Mouse (Mus musculus) midbrain, postnatal 0 days (tissue): ENCODE results near the gene Trio. TPM values are rescaled to one million over a fixed set of nuclear protein-coding genes. Genes with fewer than 3 reads are reported as not detected.

Experiments used
- ATAC-seq: fragments of 200-750 bp; cut with Nextera tagmentation; 2 replicates; pipeline ENCODE4 v1.8.0; 2017; ENCODE audit warnings: moderate number of reproducible peaks, mild to moderate bottlenecking, moderate TSS enrichment, moderate library complexity; ENCODE audit not compliant: low FRiP score
- DNase-seq: peaks from one replicate; pipeline ENCODE4 v3.0.0-alpha.2; 2015; ENCODE audit warnings: low spot score
- H3K27ac ChIP-seq: fragments of 300-500 bp; sonication (generic); 2 replicates; pipeline ENCODE4 v1.5.1; 2014; ENCODE audit warnings: low read depth, mild to moderate bottlenecking, low read length, mixed read lengths
- H3K27me3 ChIP-seq: fragments of 300-500 bp; sonication (generic); 2 replicates; pipeline ENCODE4 v1.6.1; 2014; ENCODE audit warnings: low read length, control low read depth, mixed read lengths; ENCODE audit not compliant: insufficient read depth
- H3K36me3 ChIP-seq: fragments of 300-500 bp; sonication (generic); 2 replicates; pipeline ENCODE4 v1.6.1; 2014; ENCODE audit warnings: low read length, control low read depth, mixed read lengths; ENCODE audit not compliant: insufficient read depth
- H3K4me1 ChIP-seq: fragments of 300-500 bp; sonication (generic); 2 replicates; pipeline ENCODE4 v1.6.1; 2014; ENCODE audit warnings: mild to moderate bottlenecking, control low read depth, antibody characterized with exemption, low read length, mixed read lengths; ENCODE audit not compliant: insufficient read depth
- H3K4me2 ChIP-seq: fragments of 300-500 bp; sonication (generic); 2 replicates; pipeline ENCODE4 v1.6.1; 2014; ENCODE audit warnings: low read depth, mild to moderate bottlenecking, low read length, mixed read lengths; ENCODE audit not compliant: poor library complexity, severe bottlenecking
- H3K4me3 ChIP-seq: fragments of 300-500 bp; sonication (generic); 2 replicates; pipeline ENCODE4 v1.5.1; 2014; ENCODE audit warnings: low read depth, mild to moderate bottlenecking, low read length, moderate library complexity
- H3K9ac ChIP-seq: fragments of 300-500 bp; sonication (generic); replicated peaks from 2 replicates; pipeline ENCODE4 v1.6.1; 2014; ENCODE audit warnings: mild to moderate bottlenecking, low read length, moderate library complexity, mixed read lengths; ENCODE audit not compliant: poor library complexity, severe bottlenecking
- H3K9me3 ChIP-seq: fragments of 300-500 bp; sonication (generic); 2 replicates; pipeline ENCODE4 v1.6.1; 2016; ENCODE audit warnings: low read length, control low read depth
- CTCF ChIP-seq: IDR thresholded peaks from 2 replicates; pipeline ENCODE4 v1.5.1; 2016; ENCODE audit warnings: antibody characterized with exemption, mild to moderate bottlenecking
- WGBS: fragments of 180-500 bp; shearing (Covaris S2); extraction: QIAGEN DNeasy Blood & Tissue Kit; methylation state at CpG from one replicate; pipeline ENCODE4 v1.1.7; 2014; 5-methylcytosine and 5-hydroxymethylcytosine counted together
- polyA plus RNA-seq: library from polyadenylated mRNA; unstranded; fragments of >200 nt; fragmentation: Nextera tagmentation; extraction: Ambion mirVana; gene quantifications from 2 replicates; pipeline ENCODE4 v1.2.1, GENCODE M21; 2015
- total RNA-seq: library from RNA; depleted of rRNA; stranded (reverse); fragments of >200 nt; gene quantifications from 2 replicates; pipeline ENCODE4 v1.2.3, GENCODE M21; 2014

Gene Trio
- total and polyA plus RNA-seq, 2 experiments from 2014 or later: 23.3 to 213 TPM

GRCm38 (mm10) chr15:27906409-27906808 is 119.2 kb downstream of the Trio start:
- peak; percentile 46 for DNase-seq
- no peak overlapping the region for H3K9ac ChIP-seq
- no peaks in the 10 kb centered on the region for H3K27me3 ChIP-seq
- H3K4me1 ChIP-seq: no peaks in the 10 kb centered on the region
- H3K36me3 ChIP-seq: peaks cover 12% of the 10 kb centered on the region
- 56% methylated on average over 4 of the region's 4 CpGs for WGBS
- no peak overlapping the region for H3K27ac ChIP-seq
- no peak overlapping the region for H3K4me2 ChIP-seq
- no peak for ATAC-seq
- no peak for TF ChIP-seq CTCF
- H3K4me3 ChIP-seq: no peak overlapping the region
- no peaks in the 10 kb centered on the region for H3K9me3 ChIP-seq

- no peaks in the 10 kb centered on the region for H3K4me1 ChIP-seq
- peaks cover 17% of the 10 kb centered on the region for H3K36me3 ChIP-seq
- H3K4me3 ChIP-seq: no peak overlapping the region
- no peaks in the 10 kb centered on the region for H3K27me3 ChIP-seq
- DNase-seq (peak; percentile 71), ATAC-seq (peak; percentile 47; the same call in 1 of the 2 replicates)
- H3K27ac ChIP-seq: no peak overlapping the region
- WGBS: 67% methylated on average over 6 of the region's 6 CpGs
- H3K9me3 ChIP-seq: no peaks in the 10 kb centered on the region
- H3K9ac ChIP-seq: no peak overlapping the region
- no peak overlapping the region for H3K4me2 ChIP-seq
- peak; percentile 78 for TF ChIP-seq CTCF
Measured at GRCm38 (mm10) chr15:27905341-27905740, 120.3 kb downstream of the Trio start.

- 0 out of 2 replicates have a peak overlapping the region, but pooled peaks have one; percentile 6 for H3K27ac ChIP-seq
- H3K4me3 ChIP-seq: no peak overlapping the region
- ATAC-seq (no peak), DNase-seq (no peak)
- 61% methylated on average over 16 of the region's 16 CpGs for WGBS
- H3K9me3 ChIP-seq: no peaks in the 10 kb centered on the region
- H3K4me2 ChIP-seq: no peak overlapping the region
- no peak for TF ChIP-seq CTCF
- H3K4me1 ChIP-seq: no peaks in the 10 kb centered on the region
- H3K27me3 ChIP-seq: no peaks in the 10 kb centered on the region
- H3K9ac ChIP-seq: no peak overlapping the region
- peaks cover 22% of the 10 kb centered on the region for H3K36me3 ChIP-seq
Measured at GRCm38 (mm10) chr15:27904346-27905005, 121.2 kb downstream of the Trio start.

GRCm38 (mm10) chr15:27901200-27901599 is 124.4 kb downstream of the Trio start:
- Histone ChIP-seq H3K4me1 (no peaks in the 10 kb centered on the region), H3K9me3 (no peaks in the 10 kb centered on the region), H3K4me2 (no peak overlapping the region), H3K4me3 (no peak overlapping the region), H3K27me3 (no peaks in the 10 kb centered on the region), H3K27ac (no peak overlapping the region), H3K9ac (no peak overlapping the region), H3K36me3 (peaks cover 26% of the 10 kb centered on the region)
- no peak for TF ChIP-seq CTCF
- DNase-seq (no peak), ATAC-seq (no peak)
- 94% methylated on average over 15 of the region's 15 CpGs for WGBS

GRCm38 (mm10) chr15:27898795-27899406 is 126.7 kb downstream of the Trio start:
- H3K4me2 ChIP-seq: no peak overlapping the region
- 94% methylated on average over 6 of the region's 6 CpGs for WGBS
- ATAC-seq (no peak), DNase-seq (no peak)
- no peak overlapping the region for H3K27ac ChIP-seq
- no peaks in the 10 kb centered on the region for H3K4me1 ChIP-seq
- no peak overlapping the region for H3K9ac ChIP-seq
- H3K4me3 ChIP-seq: no peak overlapping the region
- H3K9me3 ChIP-seq: no peaks in the 10 kb centered on the region
- no peak for TF ChIP-seq CTCF
- H3K27me3 ChIP-seq: no peaks in the 10 kb centered on the region
- H3K36me3 ChIP-seq: peaks cover 40% of the 10 kb centered on the region

GRCm38 (mm10) chr15:27894112-27894511 is 131.5 kb downstream of the Trio start:
- TF ChIP-seq CTCF: no peak
- Histone ChIP-seq H3K4me1 (no peaks in the 10 kb centered on the region), H3K9ac (no peak overlapping the region), H3K36me3 (peaks cover 32% of the 10 kb centered on the region), H3K4me3 (no peak overlapping the region), H3K4me2 (no peak overlapping the region), H3K27ac (peak overlapping the region; percentile 38; the same call in 1 of the 2 replicates), H3K9me3 (no peaks in the 10 kb centered on the region), H3K27me3 (no peaks in the 10 kb centered on the region)
- DNase-seq: no peak
- no peak for ATAC-seq
- WGBS: 60% methylated on average over 12 of the region's 12 CpGs
